Mouse (Mus musculus) bone marrow, adult 2 months (tissue): ENCODE results near the gene A3galt2. TPM values are rescaled to one million over a fixed set of nuclear protein-coding genes. Genes with fewer than 3 reads are reported as not detected.

ENCODE experiments used
- H3K27ac ChIP-seq: fragments of 200-500 bp; 2 replicates; pipeline ENCODE4 v1.5.1; 2012; ENCODE audit warnings: low read depth, mild to moderate bottlenecking, control low read depth, inconsistent platforms, low read length; ENCODE audit not compliant: control insufficient read depth, poor library complexity, insufficient read depth
- H3K4me1 ChIP-seq: fragments of 200-500 bp; 2 replicates; pipeline ENCODE4 v1.6.1; 2011; ENCODE audit warnings: low read length; ENCODE audit not compliant: control insufficient read depth, insufficient read depth
- H3K4me3 ChIP-seq: fragments of 200-500 bp; replicated peaks from 2 replicates; pipeline ENCODE3; 2011; ENCODE audit warnings: mild to moderate bottlenecking, low read depth, low read length, control low read depth; ENCODE audit not compliant: control insufficient read depth
- CTCF ChIP-seq: fragments of 200-500 bp; IDR thresholded peaks from 2 replicates; pipeline ENCODE4 v1.5.1; 2011; ENCODE audit warnings: low read length, control low read depth; ENCODE audit not compliant: control insufficient read depth, insufficient read depth
- POLR2A ChIP-seq: fragments of 200-500 bp; IDR thresholded peaks from 2 replicates; pipeline ENCODE4 v1.6.1; 2011; ENCODE audit warnings: low read depth, mild to moderate bottlenecking, control low read depth, low read length, borderline replicate concordance; ENCODE audit not compliant: control insufficient read depth
- WGBS: fragments of 180-500 bp; shearing (Covaris S2); methylation state at CpG from one replicate; pipeline ENCODE4 v1.1.7; 2018; 5-methylcytosine and 5-hydroxymethylcytosine counted together
- polyA plus RNA-seq: library from polyadenylated mRNA; stranded (reverse); fragments of >200 nt; gene quantifications from 2 replicates; pipeline ENCODE4 v1.2.4, GENCODE M21; 2011; ENCODE audit warnings: low replicate concordance; ENCODE audit not compliant: missing spikeins, insufficient read depth, insufficient read length

The A3galt2 gene
- polyA plus RNA-seq, 1 experiment: 1.5 TPM

DNA sequence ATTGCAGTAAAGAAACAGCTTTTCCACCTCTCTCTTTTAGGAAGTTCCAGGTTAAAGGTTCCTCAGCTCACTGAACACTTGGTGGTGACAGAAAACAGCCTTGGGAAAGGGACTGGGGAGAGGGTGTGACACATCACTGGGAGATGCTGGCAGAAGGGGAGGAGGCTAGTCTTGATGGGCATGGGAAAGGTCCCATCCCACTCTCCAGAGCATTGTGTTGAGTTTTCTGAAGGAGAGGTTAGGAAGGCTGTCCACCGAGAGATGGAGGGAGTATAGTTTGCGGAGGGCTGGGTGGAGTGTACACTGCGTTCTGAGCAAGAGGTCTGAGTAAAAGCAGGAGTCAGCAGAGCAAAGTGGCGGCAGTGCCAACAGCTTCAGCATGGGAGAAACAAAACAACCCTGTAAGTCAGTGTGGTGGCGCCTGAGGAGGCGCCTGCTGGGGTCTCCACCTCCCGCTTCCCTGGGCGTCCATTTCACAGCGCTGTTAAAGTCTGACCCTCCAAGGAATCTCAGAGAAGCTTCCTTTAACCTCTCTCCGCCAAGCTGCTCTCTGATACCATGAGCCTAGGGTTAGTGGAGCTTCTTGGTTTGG is 12.7 kb upstream of the A3galt2 start:
- 95% methylated on average over 10 of the region's 10 CpGs for WGBS
- Histone ChIP-seq H3K27ac (no peak overlapping the region), H3K4me1 (no peaks in the 10 kb centered on the region), H3K4me3 (no peak overlapping the region)
- no peak for TF ChIP-seq CTCF
- TF ChIP-seq POLR2A: no peak

DNA sequence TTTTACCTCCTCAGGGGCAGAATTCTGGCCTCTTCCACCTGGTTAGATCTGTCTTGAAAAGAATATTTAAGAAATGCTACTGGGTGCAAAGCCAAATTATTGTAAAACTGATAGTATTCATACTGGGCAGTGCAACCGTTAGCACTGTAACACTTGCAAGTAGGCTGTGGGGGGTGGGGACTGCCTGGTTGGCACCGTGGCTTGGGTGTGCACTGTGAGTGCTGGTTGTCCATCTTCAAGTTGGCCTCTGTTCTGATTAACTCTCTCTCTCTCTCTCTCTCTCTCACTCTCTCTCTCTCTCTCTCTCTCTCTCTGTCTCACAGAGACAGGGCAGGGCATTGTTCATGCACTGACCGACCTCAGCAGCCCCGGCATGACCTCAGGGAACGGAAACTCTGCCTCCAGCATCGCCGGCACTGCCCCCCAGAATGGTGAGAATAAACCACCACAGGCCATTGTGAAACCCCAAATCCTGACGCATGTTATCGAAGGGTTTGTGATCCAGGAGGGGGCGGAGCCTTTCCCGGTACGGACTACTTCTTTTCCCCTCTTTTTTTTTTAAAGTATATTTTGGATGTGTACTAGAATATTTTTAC is 12.0 kb upstream of the A3galt2 start:
- H3K4me1 ChIP-seq: no peaks in the 10 kb centered on the region
- WGBS: 75% methylated on average over 12 of the region's 12 CpGs
- TF ChIP-seq POLR2A: no peak
- TF ChIP-seq CTCF: no peak
- H3K4me3 ChIP-seq: no peak overlapping the region
- H3K27ac ChIP-seq: no peak overlapping the region

DNA sequence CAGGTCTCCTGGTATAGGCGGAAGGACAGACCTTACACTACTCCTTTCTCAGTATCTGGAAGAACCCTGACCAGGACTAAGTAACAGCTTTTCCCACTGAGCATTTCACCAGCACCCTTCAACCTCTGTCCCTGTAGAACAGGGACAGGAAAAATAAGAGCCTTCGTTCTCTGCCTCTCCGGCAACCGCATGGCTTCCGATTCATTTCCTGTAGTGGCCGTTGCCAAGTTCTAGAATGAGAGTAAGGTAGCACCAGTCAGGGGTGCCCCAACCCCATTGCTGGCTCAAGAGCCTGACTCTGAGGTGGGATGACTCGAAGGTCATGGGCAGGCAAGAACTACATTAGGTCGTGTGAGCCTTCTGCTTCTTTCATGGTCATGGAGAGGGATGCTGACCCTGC is 10.0 kb upstream of the A3galt2 start:
- Histone ChIP-seq H3K4me1 (no peaks in the 10 kb centered on the region), H3K4me3 (no peak overlapping the region), H3K27ac (no peak overlapping the region)
- WGBS: 36% methylated on average over 8 of the region's 8 CpGs
- TF ChIP-seq CTCF: no peak
- no peak for TF ChIP-seq POLR2A

DNA sequence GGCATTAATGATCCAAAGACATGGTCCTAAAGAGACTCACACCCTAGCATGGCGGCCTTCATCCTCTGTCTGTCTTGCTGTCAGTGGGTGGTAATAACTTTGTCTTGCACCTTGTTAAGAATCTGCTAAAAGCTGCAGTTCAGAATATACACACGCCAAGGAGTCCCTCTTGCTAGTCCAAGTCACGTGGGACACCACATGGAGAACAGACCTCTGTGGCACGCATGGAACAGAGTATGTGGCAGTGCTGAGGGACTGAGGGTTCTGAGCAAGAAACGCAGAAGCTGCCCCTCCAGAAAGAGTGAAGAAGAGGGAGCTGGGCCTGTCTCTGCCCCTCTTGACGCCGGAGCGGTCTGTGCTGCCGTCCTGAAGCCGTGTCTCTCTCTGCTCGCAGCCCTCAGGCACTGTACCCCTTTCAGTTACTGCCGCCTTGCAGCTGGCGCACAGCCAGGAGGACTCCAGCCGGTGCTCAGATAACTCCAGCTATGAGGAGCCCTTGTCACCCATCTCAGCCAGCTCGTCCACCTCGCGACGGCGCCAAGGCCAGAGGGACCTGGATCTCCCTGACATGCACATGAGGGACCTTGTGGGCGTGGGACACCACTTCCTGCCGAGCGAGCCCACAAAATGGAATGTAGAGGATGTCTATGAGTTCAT is 7.4 kb upstream of the A3galt2 start:
- WGBS: 77% methylated on average over 22 of the region's 22 CpGs
- TF ChIP-seq POLR2A (no peak), CTCF (no peak)
- no peaks in the 10 kb centered on the region for H3K4me1 ChIP-seq

DNA sequence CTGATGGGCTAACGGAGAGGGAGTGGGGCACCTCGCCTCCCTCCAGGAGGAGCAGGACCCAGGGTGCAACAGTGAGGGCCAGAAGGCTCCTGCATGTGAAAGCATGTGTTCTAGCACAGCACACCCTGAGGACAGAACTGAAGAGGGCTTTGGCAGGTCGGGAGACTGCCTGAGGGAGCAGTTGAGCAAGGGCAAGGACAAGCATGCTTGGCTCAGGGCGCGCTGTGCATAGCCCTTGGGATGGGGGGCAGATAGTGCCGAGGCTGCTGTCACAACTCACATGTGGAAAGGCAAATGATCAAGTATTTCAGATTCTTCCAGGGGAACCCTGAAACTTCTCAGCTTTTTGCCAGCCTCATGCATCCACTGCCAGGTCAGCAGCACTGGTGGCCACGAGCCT is 6.9 kb upstream of the A3galt2 start:
- TF ChIP-seq POLR2A (no peak), CTCF (no peak)
- Histone ChIP-seq H3K4me3 (no peak overlapping the region), H3K4me1 (no peaks in the 10 kb centered on the region), H3K27ac (no peak overlapping the region)
- 91% methylated on average over 7 of the region's 7 CpGs for WGBS

More for the DNA sequence above, 7.4 kb upstream of the A3galt2 start:
- Histone ChIP-seq H3K4me3 (no peak overlapping the region), H3K27ac (no peak overlapping the region)

DNA sequence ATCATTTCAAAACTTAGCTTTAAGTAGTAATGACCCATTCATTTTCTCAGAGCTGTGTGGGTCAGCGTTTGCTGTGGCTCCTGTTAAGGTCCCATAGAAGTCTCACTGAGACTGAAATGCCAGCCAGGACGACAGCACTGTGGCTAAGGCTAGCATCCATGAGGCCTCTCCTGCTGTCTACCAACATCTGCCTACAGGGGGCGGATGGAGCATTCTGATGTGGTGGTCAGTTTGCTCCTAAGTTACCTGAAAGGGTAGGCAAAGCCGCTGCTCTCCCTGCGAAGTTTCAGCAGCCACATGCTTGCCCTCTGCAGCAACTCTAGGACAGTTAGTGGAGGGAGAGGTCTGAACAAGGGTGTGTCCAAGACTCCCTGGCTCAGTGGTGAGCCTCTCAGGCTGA is 4.2 kb upstream of the A3galt2 start:
- TF ChIP-seq CTCF (no peak), POLR2A (no peak)
- 80% methylated on average over 5 of the region's 5 CpGs for WGBS
- no peaks in the 10 kb centered on the region for H3K4me1 ChIP-seq
- no peak overlapping the region for H3K27ac ChIP-seq
- H3K4me3 ChIP-seq: no peak overlapping the region

DNA sequence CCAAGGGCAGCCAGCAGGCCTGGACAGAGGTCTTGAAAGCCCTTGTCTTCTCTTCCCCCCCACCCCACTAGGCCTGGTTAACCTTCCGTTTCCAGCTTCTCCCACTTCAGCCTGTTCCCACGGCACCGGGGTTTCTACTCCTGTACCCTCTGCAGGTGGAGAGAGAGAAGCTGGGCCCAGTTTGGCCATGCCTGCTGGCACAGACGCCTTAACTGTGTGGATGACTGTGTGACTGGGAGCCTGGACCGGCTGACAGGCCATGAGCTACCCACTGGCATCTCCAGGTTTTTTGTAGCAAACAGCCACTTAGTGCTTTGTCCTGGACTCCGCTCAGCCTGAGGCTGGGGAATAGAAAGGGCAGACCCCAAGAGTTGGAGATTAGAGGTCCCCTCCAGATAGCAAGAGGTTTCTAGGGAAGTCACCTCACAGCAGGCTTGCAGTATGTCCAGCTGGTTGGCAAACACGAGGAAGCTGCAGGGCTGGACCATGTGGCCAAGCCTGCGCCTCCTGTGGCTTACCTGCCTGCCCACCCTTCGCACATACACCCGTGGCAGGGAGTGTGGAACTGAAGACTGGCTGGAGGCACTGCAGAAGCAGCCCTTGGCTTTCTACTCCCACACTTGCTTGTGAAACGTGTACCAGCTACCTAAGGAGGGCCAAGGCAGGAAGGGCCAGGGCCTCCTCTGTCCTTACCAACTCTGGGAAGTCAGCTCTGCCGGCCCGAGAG is 3.0 kb upstream of the A3galt2 start:
- no peak overlapping the region for H3K4me3 ChIP-seq
- no peak overlapping the region for H3K27ac ChIP-seq
- WGBS: 84% methylated on average over 13 of the region's 13 CpGs

DNA sequence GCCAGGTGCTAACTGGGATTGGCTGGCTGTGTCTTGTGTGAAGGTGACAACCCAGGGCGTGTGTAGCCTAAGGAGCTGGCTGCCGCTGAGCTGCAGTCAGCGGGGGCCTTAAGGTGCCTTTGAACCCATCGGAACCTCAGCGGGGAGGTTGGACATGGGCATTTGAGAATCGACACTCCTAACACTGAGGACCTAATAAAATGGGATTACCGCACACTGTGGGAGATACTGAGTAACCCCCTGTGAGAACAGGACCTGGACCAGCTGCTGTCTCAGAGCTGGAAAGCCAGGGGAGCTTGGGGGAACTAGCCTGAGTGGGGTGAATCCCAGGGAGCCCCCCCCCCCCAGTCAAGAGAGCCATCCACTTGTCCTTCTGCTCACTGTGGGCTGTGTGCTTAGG is 1.6 kb upstream of the A3galt2 start:
- Histone ChIP-seq H3K27ac (no peak overlapping the region), H3K4me1 (no peaks in the 10 kb centered on the region), H3K4me3 (no peak overlapping the region)
- 94% methylated on average over 7 of the region's 7 CpGs for WGBS
- no peak for TF ChIP-seq POLR2A

More for the DNA sequence above, 3.0 kb upstream of the A3galt2 start:
- TF ChIP-seq CTCF: no peak
- TF ChIP-seq POLR2A: no peak
- H3K4me1 ChIP-seq: no peaks in the 10 kb centered on the region
